Mouse (Mus musculus) mouse embryonic stem cell (cell line): ENCODE data around the gene S100a13.

Experiments used
- in situ Hi-C, 2 experiments: fragments of 300-500 bp; cut with MboI; formaldehyde crosslinking; loops; 1 replicate in 1 of 2; 3 replicates in 1 of 2; pipeline ENCODE4 v1.14.3; 2019 to 2020; ENCODE audit warnings: low sequenced_read_pairs in 2 of 2, low pct_unique_long_range_greater_than_20kb in 1 of 2, mixed read lengths in 1 of 2; ENCODE audit not compliant: unreplicated experiment in 1 of 2

S100a13 gene

GRCm38 (mm10) chr3:90497597-90497996 is 16.6 kb upstream of the S100a13 start:
- in situ Hi-C loops = loop anchor here (25.0 kb wide), 1 partner anchor 460 kb away; no protein-coding TSS in a partner anchor

- in situ Hi-C loops = no loop called here
Observed at GRCm38 (mm10) chr3:90503444-90503843, 10.8 kb upstream of the S100a13 start.

DNA sequence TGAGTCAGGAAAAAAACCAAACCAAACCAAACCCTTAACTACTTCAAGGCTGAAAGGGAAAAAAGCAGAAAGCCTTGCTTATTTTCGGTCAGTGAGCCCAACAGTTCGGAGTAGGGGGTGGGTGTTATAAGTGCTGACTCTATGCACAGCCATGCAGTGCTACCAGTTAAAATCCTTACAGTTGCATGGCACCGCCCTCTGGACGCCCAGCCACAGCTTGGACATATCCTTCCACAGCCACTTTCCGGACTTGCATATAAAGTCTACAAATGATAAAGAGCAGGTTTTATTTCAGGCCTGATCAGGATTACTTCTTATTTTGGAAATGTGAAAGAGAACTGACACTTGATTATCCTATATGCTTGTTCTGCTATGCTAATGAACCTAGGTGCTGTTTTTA is 9.0 kb upstream of the S100a13 start:
- in situ Hi-C loops = no loop called here

DNA sequence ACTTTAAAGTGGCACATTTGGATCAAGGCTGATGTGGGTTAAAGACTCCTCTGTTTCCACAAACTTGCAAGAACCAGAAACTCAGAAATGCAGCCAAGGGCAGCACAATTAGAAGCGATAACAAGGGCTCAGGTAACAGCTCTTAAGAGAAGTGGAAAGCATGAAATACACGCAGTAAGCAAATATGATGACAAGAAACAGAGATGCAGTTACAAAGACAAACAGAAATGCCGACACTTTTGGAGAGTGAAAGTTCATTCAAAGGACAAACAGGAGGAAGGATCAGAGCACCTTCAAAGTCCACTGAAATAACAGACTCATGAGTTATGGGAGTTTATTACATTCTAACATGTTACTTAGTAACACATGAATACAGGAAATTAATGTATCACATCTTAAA is 7.9 kb upstream of the S100a13 start:
- in situ Hi-C loops = no loop called here

GRCm38 (mm10) chr3:90508287-90508949 is 5.8 kb upstream of the S100a13 start:
- in situ Hi-C loops = no loop called here

DNA sequence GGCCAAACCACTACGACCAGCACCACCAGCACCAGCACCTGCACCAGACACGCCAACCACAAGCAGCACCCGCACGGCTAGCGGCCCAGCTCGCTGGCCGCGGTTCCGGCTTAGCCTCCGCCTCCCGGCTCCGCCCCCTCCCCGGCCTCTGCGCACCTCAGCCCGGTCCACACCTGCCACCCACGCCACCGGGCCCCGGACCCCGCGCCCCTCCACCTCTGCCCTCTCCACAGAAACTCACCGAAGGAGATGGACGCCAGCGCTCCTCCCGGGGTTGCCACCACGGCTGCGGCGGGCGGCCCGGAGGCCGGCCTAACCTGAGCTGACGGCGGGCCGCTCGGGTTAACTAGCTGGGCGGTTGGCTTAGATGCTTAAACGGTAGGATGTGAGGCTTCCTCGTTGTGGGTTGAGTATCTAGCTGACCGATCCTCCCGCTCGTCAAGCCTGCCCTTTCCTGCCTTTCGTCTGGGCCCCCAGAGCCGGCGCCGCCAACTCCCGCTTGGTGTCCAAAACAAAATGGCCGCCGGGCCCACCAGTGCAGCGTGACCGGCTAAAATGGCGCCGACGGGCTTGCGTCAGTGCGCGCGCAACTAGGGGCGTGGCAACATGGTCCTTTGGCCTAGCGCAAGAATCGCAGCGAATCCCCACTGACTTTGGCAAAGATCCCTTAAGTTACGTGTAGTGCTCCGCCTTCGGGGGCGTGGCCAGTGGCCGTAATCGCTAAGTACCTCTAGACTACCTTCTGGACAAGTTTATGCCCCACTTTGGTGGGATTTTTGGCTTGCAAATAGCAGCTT is 5.1 kb upstream of the S100a13 start, which contains the start of gene Chtop:
TSS of gene Chtop (minus strand) at position 549 of the 797 bp plus-strand sequence.
- in situ Hi-C loops = no loop called here

- in situ Hi-C loops = no loop called here
Observed at GRCm38 (mm10) chr3:90509747-90510123, 4.5 kb upstream of the S100a13 start.

DNA sequence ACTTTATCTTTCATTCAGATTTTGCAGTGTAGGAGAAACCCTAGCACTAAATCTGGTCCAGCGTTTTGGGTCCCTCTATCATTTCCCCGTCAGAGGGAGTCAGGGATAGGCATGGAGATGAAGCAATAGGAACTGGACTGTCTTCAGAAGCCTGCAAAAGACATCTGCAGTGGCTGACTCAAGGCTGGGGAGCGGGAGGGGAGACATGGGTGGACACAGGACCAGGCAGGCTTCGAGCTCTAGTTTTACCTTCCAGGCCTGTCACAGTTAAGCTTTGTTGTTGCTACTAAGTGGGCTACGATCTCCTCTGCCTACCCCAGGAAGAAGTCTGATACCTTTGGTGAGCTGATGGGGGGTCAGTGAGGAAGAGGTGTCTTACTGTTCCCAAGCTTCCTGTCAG is 2.0 kb upstream of the S100a13 start:
- in situ Hi-C loops = no loop called here

GRCm38 (mm10) chr3:90512948-90513642 is 1.1 kb upstream of the S100a13 start:
- in situ Hi-C loops = no loop called here

DNA sequence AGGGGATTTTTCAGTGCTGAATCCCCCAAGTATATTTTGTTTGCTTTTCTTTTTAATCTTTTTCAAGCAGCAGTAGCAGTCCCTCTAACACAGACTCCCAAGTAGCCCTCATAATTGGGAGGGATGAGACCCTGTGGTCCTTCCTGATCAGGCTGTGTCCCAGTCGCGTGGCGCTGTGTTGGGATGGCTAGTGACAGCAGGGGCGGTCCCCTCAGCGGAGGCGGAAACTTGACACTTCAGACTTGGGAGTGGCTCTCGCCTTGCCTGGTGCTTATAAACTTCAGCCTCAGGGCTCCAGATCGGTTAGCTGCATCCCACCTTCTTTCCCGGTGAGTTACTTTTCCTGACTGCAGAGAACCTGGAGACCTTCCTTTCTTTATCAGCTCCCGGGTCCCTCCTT is 456 bp downstream of the S100a13 start:
- in situ Hi-C loops = no loop called here

- in situ Hi-C loops = no loop called here
Observed at GRCm38 (mm10) chr3:90515242-90515641, 1.0 kb downstream of the S100a13 start.

GRCm38 (mm10) chr3:90515789-90516188 is 1.6 kb downstream of the S100a13 start:
- in situ Hi-C loops = no loop called here

GRCm38 (mm10) chr3:90517711-90518110 is 3.5 kb downstream of the S100a13 start:
- in situ Hi-C loops = no loop called here

DNA sequence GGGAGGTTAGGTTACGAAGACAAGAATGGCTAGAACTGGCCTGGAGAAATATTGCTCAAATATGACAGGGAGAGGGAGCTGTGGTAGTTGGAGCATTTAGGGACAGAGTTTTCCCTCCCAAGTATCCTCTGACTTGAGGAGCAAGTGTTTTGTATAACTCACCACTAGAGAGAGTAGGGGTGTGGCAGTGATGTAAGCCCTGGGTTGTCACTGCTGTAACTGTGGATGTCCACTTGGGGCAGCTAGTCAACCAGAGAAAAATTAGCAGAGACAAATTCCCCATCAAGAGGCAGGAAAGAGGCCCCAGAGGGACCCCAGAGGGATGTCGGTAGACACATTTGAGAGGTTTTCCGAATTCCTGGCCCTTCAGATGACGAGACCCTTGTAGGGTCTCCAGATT is 11.2 kb downstream of the S100a13 start:
- in situ Hi-C loops = no loop called here

DNA sequence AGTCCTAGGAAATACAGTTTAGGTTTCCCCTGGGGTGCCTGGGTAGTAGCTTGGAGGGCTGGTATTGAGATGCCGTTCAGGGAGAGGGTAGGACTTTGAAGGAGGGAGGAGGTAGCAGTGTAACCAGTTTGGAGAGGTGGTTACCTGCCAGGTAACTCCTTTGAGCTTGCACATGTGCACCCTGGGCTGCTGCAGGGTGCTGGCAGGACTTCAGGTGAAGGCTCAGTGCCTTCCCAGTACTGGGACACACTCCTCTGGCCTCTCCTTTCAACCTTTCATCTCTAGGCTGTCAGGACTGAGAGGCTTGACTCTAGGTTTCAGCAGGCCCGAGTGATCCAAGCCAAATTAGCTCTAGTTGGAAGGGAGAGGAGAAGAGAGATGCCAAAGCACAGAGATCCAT is 11.8 kb downstream of the S100a13 start:
- in situ Hi-C loops = no loop called here

- in situ Hi-C loops = no loop called here
Observed at GRCm38 (mm10) chr3:90526580-90526979, 12.3 kb downstream of the S100a13 start, which contains the start of gene S100a14. S100a14 (plus strand) TSS chr3:90526856.

- in situ Hi-C loops = no loop called here
Observed at GRCm38 (mm10) chr3:90527291-90527873, 13.1 kb downstream of the S100a13 start.

DNA sequence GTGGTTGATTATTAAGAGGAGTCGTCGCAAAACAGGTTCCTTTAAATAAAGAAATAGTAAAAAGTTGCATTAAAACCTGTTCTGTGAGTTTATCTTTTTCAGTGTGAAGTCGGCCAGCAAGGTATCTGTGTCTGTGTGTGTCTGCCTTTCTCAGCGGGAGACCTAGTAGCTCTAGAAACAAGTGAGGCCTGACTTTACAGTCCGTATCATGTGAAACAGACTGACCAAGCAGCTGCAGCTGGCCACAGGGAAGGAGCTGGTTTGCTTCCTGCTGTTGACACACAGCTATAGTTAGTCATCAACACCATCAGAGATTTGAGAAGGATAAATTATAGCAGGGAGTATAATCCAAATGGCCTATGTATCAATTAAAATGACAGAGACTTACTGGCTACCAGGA is 17.5 kb downstream of the S100a13 start:
- in situ Hi-C loops = no loop called here

DNA sequence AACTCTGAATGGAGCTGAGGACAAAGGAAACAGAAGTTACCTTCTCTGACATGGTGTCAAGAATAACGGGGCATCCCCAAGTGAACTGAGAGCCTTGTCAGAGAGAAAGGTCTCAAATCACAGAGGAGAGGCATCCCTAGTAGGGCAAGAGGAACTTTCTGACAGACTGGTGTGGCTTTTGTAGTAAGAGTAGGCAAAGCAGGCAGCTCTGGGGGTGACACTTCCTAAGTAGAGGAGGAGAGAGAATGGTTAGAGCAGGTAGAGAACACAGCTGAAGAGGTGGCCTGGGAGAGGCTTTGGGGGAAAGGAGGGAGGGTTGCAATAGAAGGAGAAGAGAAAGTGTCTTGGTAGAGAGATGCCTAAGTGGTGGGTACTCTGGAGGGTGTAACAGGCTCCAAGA is 21.2 kb downstream of the S100a13 start:
- in situ Hi-C loops = no loop called here
